Mouse (Mus musculus): Measurements from ENCODE around the gene Tmco4.
"Not testable (repeated sequence)": the region's sequence is repeated elsewhere in the genome, so short reads cannot be mapped to it uniquely, and the experiment has no call there.

Gene Tmco4

DNA sequence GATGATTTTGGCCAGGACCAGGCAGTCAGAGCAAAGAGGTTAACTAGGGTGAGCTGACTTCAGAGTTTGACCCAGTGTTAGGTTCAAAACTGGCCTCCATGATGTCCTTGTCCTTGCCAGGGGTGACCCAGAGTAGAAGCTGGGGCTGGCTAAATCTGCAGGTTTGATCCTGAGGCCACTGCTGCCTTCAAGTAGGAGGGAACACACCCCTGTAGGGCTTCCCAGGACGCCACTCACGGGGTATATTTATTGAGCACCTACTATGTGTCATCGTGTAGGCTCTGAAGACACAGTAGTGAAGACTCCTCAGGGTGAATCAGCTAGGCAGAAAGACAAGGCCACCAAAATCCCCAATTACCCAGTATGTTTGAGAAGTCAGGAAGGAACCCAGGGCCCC, 1.0 kb downstream of the Tmco4 start:
- in situ Hi-C loops (cut with MboI, MseI): no loop called here

GRCm38 (mm10) chr4:138974540-138974939, 1.9 kb downstream of the Tmco4 start:
- in situ Hi-C loops (cut with MboI, MseI): not testable (repeated sequence)

DNA sequence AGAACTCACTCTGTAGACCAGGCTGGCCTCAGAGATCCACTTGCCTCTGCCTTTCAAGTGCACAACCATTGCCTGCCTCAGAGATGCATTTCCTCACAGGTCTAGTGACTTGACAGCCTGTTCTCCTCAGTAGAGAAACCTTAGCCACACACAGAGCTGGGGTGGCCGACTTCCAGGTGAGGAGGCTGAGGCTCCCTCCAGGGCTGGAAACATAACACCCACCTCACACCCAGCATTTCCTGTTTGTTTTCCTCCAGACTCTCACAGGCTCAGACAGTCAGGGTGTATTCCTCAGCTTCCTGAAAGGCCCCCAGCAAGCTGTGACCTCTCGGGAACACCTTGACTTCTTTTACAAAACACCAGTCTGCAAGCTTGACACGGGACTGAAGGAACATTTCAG, 2.5 kb downstream of the Tmco4 start:
- in situ Hi-C loops (cut with MboI, MseI): no loop called here

GRCm38 (mm10) chr4:138976046-138976445, 3.4 kb downstream of the Tmco4 start:
- in situ Hi-C loops (cut with MboI, MseI): no loop called here

DNA sequence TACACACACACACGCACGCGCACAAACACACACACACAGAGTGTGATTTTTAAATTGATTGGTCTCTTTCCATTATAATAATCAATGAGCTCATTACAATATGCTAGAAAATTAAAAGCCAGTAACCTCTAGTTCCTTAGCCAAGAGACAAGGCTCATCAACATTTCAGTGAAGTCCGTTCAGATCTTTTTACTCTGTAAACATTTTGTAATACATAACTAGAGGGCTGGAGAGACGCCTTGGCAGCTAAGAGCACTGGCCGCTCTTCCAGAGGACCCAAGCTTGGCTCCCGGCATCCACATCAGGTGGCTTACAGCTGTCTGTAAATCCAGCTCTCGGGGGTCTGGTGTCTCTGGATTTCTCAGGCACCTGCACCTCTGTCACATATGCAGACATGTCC, 7.3 kb downstream of the Tmco4 start:
- in situ Hi-C loops (cut with MboI, MseI): no loop called here

- in situ Hi-C loops (cut with MboI, MseI): no loop called here
These were observed 8.2 kb downstream of the Tmco4 start for GRCm38 (mm10) chr4:138980771-138981420.

DNA sequence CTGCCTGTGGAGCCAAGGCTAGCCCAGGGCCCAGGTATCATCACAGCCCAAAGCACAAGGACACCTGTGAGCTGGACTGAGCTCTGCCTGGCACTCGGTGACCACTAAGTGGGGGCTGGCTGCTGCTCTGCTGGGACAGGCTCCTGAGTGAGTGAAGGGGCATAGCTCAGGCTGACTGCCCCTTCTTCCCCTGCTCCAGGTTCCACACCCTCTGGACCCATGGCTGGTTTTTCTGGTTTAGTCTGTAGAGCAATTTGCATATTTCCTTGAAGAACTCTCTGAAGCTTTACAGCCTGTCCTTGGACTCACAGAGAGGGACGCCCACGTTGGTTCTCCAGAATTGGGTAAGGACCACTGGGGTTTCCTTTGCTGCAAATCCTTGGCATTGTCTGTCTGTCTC, 10.7 kb downstream of the Tmco4 start:
- in situ Hi-C loops (cut with MboI, MseI): no loop called here

DNA sequence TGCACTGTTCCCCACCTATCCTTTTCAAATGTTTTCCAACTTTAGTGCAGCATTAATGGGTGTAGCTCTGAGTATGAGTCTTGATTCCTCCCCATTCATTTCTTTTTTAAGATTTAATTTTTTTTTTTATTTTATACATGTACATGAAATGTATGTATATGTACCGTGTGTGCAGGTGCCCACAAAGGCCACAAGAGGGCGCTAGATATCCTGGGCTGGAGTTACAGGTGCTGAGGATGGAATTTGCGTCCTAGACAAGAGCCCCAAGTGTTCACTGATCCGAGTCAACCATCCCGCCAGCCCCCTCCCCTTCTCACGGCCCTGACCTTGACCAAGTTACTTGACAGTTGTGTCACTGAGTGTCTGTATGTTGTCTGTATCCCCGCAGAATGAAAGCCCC, 12.1 kb downstream of the Tmco4 start:
- in situ Hi-C loops (cut with MboI, MseI): no loop called here

- in situ Hi-C loops (cut with MboI, MseI): no loop called here
These were observed 13.6 kb downstream of the Tmco4 start for GRCm38 (mm10) chr4:138986280-138986679.

DNA sequence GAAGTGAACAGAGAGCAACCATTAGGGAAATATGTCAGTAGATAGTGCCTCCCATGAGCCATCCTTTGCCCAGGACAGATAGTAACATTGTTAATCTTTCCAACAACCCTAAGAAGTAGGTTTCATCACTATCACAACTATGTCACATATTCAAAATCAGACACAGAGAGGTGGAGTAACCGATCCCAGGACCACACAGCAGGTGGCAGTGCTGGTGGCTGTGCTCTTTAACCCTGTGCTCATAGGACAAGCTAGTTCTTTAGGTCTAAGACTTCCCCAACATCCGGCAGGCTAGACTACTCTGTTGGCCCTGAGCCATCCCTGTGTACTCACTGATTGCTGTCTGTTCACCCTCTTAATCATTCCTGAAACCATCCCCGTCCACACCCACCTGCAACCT, 21.7 kb downstream of the Tmco4 start:
- in situ Hi-C loops (cut with MboI, MseI): no loop called here

DNA sequence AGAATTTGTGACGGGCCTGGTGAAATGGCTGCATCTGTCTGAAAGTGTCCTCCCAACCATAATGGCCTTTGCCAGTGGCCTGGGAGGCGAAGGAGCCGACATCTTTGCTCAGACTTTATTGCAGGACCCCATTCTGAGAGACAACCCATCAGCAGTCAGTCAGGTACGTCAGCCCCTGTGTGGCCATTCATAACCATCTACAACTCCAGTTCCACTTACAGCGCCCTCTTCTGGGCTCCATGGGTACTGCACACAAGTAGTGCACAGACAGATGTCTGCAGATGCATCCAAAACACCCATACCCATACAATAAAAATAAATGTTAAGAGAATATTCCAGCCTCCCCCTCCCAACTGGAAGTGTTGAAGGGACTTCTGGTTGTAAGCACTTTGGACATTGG, 23.7 kb downstream of the Tmco4 start:
- in situ Hi-C loops (cut with MboI, MseI): no loop called here

DNA sequence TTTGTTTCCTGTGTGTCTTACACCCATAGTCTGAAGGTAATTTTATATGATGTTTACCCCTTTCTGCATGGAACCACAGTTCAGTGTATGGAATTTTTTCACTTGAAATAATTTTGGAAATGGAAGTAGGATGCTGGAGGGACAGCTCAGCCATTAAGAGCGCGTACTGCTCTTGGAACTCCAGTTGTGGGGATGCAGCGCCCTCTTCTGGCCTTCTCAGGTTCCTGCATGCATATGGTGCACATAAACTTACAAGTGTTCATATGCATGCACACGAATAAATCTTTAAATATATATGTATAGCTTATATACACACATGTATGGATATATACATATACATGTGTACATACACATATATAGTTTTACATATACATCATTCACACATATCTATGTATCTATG, 24.4 kb downstream of the Tmco4 start:
- in situ Hi-C loops (cut with MboI, MseI): no loop called here

DNA sequence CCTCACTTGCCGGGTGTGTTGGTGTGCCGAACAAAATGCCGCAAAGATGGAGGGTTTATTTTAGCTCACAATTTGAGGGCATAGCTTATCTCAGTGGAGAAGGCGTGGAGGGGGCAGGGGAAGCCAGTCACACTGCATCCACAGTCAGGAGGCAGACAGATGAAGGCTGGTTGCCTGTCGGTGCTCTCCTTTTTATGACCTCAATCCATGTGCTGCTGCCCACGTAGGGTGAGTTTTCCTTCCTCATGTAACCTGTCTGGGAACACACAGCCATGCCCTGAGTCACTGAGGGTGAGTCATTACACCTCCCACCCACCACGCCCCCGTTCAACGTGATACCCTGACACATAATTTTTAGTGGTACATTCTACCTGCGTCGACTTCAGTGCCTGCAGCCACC, 25.9 kb downstream of the Tmco4 start:
- in situ Hi-C loops (cut with MboI, MseI): no loop called here

DNA sequence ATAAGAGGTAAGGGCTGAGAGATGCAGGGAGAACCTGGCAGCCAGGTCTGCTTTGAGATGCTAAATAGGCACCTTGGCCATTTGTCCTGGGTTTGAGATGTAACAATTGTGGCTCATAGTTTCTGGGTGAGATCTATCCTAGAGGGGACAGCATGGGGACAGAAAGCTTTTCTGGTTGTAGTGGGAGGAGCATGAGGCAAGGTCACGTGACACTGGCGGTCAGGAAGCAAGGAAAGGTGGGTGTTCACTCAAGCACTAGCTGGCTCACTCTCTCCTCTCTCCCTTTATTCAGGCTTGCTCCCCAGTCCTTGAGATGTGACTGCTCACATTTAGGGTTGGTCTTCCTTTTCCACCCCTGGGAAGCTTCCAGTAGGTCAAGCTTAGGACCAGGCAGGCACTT, 28.3 kb downstream of the Tmco4 start:
- in situ Hi-C loops (cut with MboI, MseI): loop anchor here (5.0 kb wide), 1 partner anchor 74 kb away; no protein-coding TSS in a partner anchor

DNA sequence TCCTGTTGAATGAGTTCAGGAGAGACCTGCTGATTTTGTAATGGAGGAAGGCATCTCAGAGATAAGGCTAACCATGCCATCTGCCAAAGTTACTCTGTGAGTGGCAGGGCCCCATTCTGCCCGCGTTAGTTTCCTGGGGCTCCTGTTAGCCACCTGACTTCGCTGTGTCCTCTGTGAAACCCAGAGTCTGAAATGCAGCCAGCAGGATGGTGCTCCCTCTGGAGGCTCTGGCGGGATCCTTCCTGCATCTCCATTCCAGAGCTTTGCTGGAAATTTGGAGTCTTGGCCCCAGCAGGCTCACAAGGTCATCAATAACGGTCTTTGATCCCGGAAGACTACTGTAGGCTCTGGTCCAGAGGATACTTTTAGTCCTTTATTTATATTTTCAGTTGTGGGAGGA, 28.7 kb downstream of the Tmco4 start:
- in situ Hi-C loops (cut with MboI, MseI): loop anchor here (5.0 kb wide), 1 partner anchor 74 kb away; no protein-coding TSS in a partner anchor

GRCm38 (mm10) chr4:139004067-139004466, 31.4 kb downstream of the Tmco4 start:
- in situ Hi-C loops (cut with MboI, MseI): loop anchor here (5.0 kb wide), 1 partner anchor 77 kb away; no protein-coding TSS in a partner anchor

DNA sequence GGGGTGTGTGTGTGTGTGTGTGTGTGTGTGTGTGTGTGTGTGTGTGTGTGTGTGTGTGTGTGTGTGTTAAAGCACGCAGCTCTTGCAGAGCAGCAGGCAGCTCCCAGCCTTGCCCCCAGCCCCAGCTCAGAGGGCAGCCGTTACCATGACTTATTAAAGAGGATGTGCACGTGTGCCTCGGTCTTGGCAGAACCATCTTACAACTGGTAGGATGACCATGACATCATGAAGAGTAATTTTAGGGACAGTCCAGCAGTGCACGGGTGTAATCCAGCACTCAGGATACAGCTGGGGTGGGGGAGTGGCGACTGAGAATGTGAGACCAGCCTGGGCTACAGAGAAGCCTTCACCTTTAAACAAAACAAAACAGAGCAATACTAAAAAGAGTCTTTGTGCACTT, 32.5 kb downstream of the Tmco4 start:
- in situ Hi-C loops (cut with MboI, MseI): no loop called here

- in situ Hi-C loops (cut with MboI, MseI): no loop called here
These were observed 34.7 kb downstream of the Tmco4 start for GRCm38 (mm10) chr4:139007353-139007752.

DNA sequence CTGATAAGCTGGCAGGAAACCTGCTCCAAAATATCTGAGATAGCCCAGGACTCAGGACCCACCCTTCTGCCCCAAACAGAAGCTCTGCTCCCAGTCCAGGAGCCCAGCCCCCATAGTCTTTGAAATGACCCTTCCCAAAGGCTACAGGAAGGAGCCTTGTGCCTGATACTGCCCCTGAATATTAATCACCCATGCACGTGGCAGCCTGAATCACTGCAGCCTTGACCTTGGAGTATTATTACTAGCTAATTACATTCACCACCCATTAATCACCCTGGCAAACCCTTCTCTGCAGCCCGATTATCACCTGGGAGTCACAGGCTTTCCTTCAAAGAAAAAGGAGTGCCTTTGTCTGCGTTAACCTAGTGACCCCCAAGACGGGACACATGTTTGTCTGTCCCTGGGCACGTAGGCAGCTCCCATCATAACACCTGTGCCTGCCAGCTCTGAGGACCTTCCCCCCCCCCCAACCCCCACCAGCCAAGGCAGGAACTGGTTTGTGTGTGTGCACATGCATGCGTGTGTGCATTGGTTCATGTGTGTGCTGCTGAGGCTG, 35.4 kb downstream of the Tmco4 start:
- in situ Hi-C loops (cut with MboI, MseI): no loop called here

DNA sequence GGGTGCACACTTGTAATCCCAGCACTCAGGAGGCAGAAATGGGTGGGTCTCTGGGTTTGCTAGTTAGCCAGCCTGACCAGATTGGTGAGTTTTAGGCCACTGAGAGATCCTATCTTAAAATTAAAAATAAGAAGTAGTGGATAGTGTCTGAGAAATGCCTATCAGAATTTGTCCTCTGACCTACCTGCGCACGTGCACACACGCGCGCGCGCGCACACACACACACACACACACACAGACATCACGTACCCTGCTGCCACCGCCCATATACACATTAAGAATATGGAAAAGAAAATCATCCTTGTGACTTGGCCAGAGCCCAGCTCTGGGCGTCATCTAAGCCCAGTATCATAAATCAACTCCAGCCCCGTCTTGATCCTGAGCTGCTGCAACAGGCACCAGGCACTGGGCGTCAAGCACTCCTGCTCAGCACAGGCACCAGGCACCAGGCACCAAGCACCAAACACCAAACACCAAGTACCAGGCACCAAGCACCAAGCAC, 38.6 kb downstream of the Tmco4 start:
- in situ Hi-C loops (cut with MboI, MseI): no loop called here

GRCm38 (mm10) chr4:139013281-139013680, 40.6 kb downstream of the Tmco4 start:
- in situ Hi-C loops (cut with MboI, MseI): no loop called here

- in situ Hi-C loops (cut with MboI, MseI): no loop called here
These were observed 42.1 kb downstream of the Tmco4 start for GRCm38 (mm10) chr4:139014793-139015192.

DNA sequence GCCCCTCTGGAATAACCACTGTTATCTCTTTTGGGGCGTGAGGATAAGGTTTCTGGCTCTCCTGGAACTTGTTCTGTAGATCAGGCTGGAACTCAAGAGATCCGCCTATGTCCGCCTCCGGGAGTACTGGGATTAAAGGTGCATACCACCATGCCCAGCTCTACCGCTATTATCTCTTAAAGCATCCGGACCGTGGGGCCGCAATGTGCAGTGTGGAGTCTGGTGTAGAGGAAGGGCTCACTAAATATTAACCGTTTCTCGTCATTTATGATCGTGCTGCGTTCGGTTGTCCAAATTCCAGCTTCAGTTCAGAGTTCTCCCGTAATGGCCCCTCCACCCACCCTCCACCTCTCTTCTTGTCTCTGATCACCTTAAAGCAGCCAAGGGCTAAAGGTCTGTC, 45.7 kb downstream of the Tmco4 start:
- in situ Hi-C loops (cut with MboI, MseI): no loop called here

- in situ Hi-C loops (cut with MboI, MseI): no loop called here
These were observed 46.3 kb downstream of the Tmco4 start for GRCm38 (mm10) chr4:139018976-139019375.
